Mouse (Mus musculus) forebrain, embryonic 15.5 days (tissue): Measurements from ENCODE around the gene Armc2. TPM values are rescaled to one million over a fixed set of nuclear protein-coding genes. Genes with fewer than 3 reads are reported as not detected.

Source experiments
- ATAC-seq: fragments of 200-750 bp; cut with Nextera tagmentation; replicated peaks from 2 replicates; pipeline ENCODE4 v1.8.0; 2017; ENCODE audit warnings: mild to moderate bottlenecking, moderate TSS enrichment, moderate library complexity
- H3K27ac ChIP-seq: fragments of 300-500 bp; sonication (generic); replicated peaks from 2 replicates; pipeline ENCODE4 v1.5.1; 2015; ENCODE audit warnings: mild to moderate bottlenecking, inconsistent platforms
- H3K27me3 ChIP-seq: fragments of 300-500 bp; sonication (generic); 2 replicates; pipeline ENCODE4 v1.6.1; 2015; ENCODE audit warnings: inconsistent platforms
- H3K36me3 ChIP-seq: fragments of 300-500 bp; sonication (generic); 2 replicates; pipeline ENCODE4 v1.6.1; 2015; ENCODE audit warnings: mild to moderate bottlenecking, inconsistent platforms
- H3K4me1 ChIP-seq: fragments of 300-500 bp; sonication (generic); 2 replicates; pipeline ENCODE4 v1.6.1; 2015; ENCODE audit warnings: inconsistent platforms
- H3K4me2 ChIP-seq: fragments of 300-500 bp; sonication (generic); replicated peaks from 2 replicates; pipeline ENCODE4 v1.6.1; 2015; ENCODE audit warnings: mild to moderate bottlenecking, inconsistent platforms
- H3K4me3 ChIP-seq: fragments of 300-500 bp; sonication (generic); 2 replicates; pipeline ENCODE4 v1.5.1; 2015; ENCODE audit warnings: mild to moderate bottlenecking, inconsistent platforms
- H3K9ac ChIP-seq: fragments of 300-500 bp; sonication (generic); replicated peaks from 2 replicates; pipeline ENCODE4 v1.6.1; 2015; ENCODE audit warnings: mild to moderate bottlenecking, inconsistent platforms
- H3K9me3 ChIP-seq: fragments of 300-500 bp; sonication (generic); 2 replicates; pipeline ENCODE4 v1.6.1; 2016; ENCODE audit warnings: inconsistent platforms
- WGBS: fragments of 180-500 bp; shearing (Covaris S2); methylation state at CpG from one replicate; pipeline ENCODE4 v1.1.7; 2015; ENCODE audit warnings: mixed read lengths; 5-methylcytosine and 5-hydroxymethylcytosine counted together
- polyA plus RNA-seq: library from polyadenylated mRNA; unstranded; fragments of >200 nt; fragmentation: Nextera tagmentation; extraction: Ambion mirVana; gene quantifications from 2 replicates; pipeline ENCODE4 v1.2.1, GENCODE M21; 2015

Armc2 gene
- polyA plus RNA-seq, 1 experiment from 2014 or later = 9.0 TPM

DNA sequence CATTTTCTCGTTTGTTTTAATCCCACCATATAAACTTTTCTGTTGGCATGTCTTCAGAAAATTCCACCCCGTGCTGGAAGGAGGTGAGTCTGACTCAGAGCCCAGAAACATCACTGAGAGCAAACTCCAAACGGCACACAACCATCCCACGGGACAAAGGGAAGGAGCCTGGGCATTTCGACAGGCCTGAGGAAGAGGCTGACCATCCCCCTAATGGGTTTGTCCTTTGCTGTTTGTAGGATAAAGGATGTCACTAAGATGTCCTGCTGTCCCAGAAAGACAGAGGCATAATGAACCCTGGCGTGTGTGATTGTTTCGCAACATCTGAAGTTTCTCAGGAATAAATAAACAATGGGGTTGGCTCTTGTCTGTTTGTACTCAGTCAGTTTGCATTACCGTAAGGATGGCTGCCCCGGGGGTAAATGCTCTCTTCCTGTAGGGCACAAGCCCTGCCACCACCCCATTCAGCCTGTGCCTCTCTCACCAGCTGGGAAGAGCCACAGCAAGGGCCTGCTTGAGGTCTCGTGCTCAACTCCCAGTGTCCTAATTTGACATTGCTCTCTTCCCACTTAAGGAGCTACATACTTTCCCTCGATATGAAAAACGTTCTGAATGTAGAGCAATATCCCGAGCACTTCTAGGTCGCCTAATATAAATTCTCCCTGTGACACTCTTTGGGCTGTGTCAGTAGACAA, 26.7 kb downstream of the Armc2 start:
- Histone ChIP-seq H3K36me3 (no peaks in the 10 kb centered on the region), H3K4me1 (peaks cover 7% of the 10 kb centered on the region; the same call in 1 of the 2 replicates), H3K4me2 (no peak overlapping the region), H3K9ac (no peak overlapping the region), H3K27me3 (no peaks in the 10 kb centered on the region), H3K9me3 (no peaks in the 10 kb centered on the region), H3K27ac (no peak overlapping the region), H3K4me3 (no peak overlapping the region)
- no peak for ATAC-seq
- 23% methylated on average over 14 of the region's 14 CpGs for WGBS

DNA sequence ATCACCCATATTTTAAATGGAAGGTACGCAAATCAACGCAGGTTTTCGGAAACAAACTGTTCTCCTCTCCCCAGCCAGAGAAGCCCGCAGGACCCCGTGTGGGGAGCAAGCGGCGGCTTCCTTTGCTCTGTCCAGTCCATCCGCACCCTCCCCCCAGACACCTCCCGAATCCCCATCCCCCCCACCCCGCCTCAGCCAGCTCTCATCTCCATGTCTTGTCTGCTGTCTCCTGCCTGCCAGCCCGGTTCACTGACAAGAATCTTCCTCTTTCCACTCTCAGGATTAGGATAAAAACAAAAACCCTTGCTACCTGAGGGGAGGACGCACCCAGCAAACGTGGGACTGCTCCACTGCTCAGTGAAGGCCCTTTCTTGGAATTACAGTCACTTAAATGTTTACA, 27.3 kb downstream of the Armc2 start:
- H3K27me3 ChIP-seq = no peaks in the 10 kb centered on the region
- no peak overlapping the region for H3K4me2 ChIP-seq
- 26% methylated on average over 13 of the region's 13 CpGs for WGBS
- peaks cover 7% of the 10 kb centered on the region; the same call in 1 of the 2 replicates for H3K4me1 ChIP-seq
- no peak overlapping the region for H3K9ac ChIP-seq
- ATAC-seq = no peak
- H3K27ac ChIP-seq = no peak overlapping the region
- H3K36me3 ChIP-seq = no peaks in the 10 kb centered on the region
- no peaks in the 10 kb centered on the region for H3K9me3 ChIP-seq
- H3K4me3 ChIP-seq = no peak overlapping the region

DNA sequence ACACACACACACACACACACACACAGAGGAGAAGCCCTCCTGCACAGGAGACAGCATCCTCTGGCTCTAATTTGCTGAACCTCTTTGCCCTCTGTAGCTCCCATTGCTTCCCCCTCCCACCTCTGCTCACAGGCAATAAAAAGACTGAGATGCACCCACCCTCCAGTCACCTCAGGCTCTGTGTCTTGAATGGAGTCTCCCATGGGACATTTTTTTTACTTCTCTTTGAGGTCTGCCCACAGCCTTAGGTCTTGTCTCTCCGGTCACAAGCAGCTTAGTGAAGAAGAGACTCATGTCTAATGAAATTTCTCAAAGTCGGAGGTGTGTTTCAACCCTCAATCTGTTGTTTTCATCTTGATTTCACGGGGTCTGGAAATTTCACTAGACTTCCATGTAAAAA, 29.3 kb downstream of the Armc2 start:
- 96% methylated on average over 3 of the region's 3 CpGs for WGBS
- Histone ChIP-seq H3K27me3 (no peaks in the 10 kb centered on the region), H3K27ac (no peak overlapping the region), H3K36me3 (no peaks in the 10 kb centered on the region), H3K4me3 (no peak overlapping the region), H3K4me2 (no peak overlapping the region), H3K9ac (no peak overlapping the region), H3K4me1 (0 out of 2 replicates have a peak, but pooled peaks cover 2% of the 10 kb centered on the region), H3K9me3 (no peaks in the 10 kb centered on the region)
- ATAC-seq = no peak

DNA sequence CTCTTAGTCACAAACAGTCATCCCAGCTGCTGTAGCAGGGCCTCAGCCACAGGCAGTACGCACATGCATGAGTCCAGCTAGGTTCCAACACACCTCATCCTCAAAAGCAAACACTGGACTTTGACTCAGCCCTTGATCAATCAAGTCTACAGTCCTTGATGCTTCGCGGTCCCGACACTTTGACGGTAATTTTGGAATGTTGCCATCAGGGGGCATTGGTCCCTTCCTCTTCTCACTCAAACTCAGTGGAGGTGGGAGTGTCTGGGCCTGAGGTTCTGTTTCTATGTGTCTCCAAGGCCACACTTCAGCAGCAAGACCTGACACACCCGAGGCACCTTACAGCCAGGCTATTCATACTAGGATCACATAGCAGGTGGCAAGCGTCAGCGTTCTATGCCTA, 32.1 kb downstream of the Armc2 start:
- no peak for ATAC-seq
- no peak overlapping the region for H3K4me2 ChIP-seq

DNA sequence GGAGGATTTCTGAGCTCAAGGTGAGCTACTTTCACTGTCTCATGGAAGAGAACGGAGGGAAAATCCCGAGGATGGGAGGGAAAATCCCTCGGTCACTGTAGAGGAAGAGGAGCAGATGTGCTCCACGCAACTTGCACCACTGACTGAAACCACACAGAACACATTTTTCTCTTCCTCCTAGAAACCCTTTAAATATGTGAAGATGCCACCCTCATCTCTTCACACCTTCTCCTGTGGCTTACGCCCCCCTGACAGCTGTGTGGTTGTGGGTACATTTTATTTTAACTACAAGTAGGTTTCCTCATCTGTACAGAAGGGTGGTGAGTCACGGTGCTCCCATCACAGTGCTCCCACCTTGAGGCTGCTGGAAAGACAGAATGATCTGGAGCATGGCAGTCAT, 34.0 kb downstream of the Armc2 start:
- WGBS = 95% methylated on average over 6 of the region's 6 CpGs
- H3K36me3 ChIP-seq = no peaks in the 10 kb centered on the region
- no peak for ATAC-seq
- no peak overlapping the region for H3K9ac ChIP-seq
- H3K27ac ChIP-seq = no peak overlapping the region
- H3K4me3 ChIP-seq = no peak overlapping the region
- H3K27me3 ChIP-seq = no peaks in the 10 kb centered on the region
- H3K4me1 ChIP-seq = no peaks in the 10 kb centered on the region
- no peaks in the 10 kb centered on the region for H3K9me3 ChIP-seq
- H3K4me2 ChIP-seq = no peak overlapping the region

More for the DNA sequence above, 32.1 kb downstream of the Armc2 start:
- 82% methylated on average over 8 of the region's 8 CpGs for WGBS
- Histone ChIP-seq H3K4me3 (no peak overlapping the region), H3K36me3 (no peaks in the 10 kb centered on the region), H3K27me3 (no peaks in the 10 kb centered on the region), H3K4me1 (no peaks in the 10 kb centered on the region), H3K9me3 (no peaks in the 10 kb centered on the region), H3K27ac (no peak overlapping the region), H3K9ac (no peak overlapping the region)

DNA sequence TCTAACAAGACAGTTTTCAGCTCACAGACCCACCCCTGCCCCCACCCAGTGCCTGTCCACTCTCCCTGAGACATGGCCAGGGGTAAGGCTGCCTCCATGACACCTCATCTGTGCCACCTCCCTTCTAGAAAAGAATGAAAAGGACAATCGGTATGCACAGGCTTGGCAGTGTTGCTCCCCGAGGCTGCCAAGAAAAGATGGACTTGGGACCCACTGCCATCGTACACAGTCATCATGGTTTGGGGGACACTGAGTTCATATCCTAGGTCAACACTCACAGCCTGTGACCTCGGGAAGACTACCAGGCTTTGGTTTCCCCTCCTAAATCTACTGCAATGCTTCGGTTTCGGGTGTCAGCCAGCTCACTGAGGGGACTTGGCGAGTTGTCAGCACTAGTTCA, 35.4 kb downstream of the Armc2 start:
- H3K4me2 ChIP-seq = no peak overlapping the region
- H3K9ac ChIP-seq = no peak overlapping the region
- H3K4me3 ChIP-seq = no peak overlapping the region
- H3K4me1 ChIP-seq = no peaks in the 10 kb centered on the region
- ATAC-seq = no peak
- H3K27me3 ChIP-seq = no peaks in the 10 kb centered on the region
- no peaks in the 10 kb centered on the region for H3K9me3 ChIP-seq
- 67% methylated on average over 7 of the region's 7 CpGs for WGBS
- no peak overlapping the region for H3K27ac ChIP-seq
- no peaks in the 10 kb centered on the region for H3K36me3 ChIP-seq

DNA sequence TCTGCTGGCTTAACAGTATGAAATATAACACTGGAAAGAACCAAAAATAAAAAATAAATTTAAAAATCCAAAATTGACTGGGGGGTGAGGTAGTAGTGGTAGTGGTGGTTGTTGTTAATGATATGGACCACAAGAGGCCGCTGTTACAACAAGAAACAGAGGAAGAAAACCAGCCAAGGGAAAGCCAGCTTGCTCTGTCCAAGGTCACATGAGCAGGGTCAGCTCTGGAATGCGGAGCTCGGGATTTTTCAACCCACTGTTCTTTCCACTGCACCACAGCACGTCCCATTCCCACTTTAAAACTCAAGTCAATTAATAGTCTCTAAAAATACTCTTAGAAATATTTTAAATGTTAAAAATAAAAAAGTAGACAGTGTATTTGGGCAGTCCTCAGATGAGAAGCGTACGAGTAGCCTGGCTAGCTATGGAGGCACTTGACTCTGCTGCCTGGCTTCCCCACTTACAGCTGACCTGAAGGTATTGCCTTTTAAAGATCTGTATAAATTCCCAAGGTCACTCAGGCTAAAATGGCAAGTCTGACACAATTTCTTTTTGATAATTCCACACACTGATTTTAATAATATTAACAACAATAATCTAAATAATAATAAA, 37.4 kb downstream of the Armc2 start:
- no peak overlapping the region for H3K9ac ChIP-seq
- WGBS = 28% methylated on average over 6 of the region's 6 CpGs
- H3K4me2 ChIP-seq = no peak overlapping the region
- H3K27ac ChIP-seq = no peak overlapping the region
- ATAC-seq = peak; percentile 35; the same call in 1 of the 2 replicates
- no peaks in the 10 kb centered on the region for H3K4me1 ChIP-seq
- no peaks in the 10 kb centered on the region for H3K36me3 ChIP-seq
- H3K9me3 ChIP-seq = no peaks in the 10 kb centered on the region
- no peaks in the 10 kb centered on the region for H3K27me3 ChIP-seq
- H3K4me3 ChIP-seq = no peak overlapping the region

DNA sequence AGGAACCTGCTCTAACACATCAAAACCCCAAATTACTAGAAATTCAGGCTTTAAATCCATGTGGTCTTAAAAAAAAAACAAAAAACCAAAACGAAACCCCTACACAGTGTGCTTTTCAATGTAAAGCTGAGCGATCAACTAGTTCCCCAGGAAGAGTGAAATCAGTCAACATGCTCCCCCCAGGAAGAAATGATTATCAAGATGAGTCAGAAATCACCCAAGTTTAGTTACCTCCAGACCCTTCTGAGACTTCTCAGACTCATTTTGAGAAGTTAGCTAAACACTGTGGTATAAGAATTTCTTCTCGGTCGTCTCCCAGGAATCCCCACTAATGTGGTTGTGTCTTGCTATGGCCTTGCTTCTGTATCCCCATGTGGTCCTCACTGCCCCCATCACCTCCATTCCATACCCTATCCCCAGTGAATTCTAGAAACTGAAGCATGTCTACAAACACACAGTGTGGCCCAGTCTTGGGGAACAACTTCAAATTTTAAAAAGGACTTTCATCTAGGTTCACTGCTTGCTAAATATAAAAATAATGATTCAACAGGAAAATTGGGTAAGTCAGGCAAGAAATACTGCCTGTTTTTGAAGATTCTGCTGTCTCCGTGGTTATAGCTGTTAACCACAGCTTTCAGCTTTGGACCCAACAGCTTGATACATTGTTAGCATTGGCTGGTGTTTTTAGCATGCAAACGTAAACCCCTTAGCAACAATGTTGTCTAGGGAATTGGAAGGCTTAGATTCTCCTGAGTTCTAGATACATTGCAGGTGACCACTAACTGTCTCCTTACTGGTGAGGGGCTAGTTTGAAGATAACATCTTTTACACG, 39.6 kb downstream of the Armc2 start:
- no peak for ATAC-seq
- Histone ChIP-seq H3K27ac (no peak overlapping the region), H3K9ac (no peak overlapping the region), H3K4me2 (no peak overlapping the region), H3K4me1 (no peaks in the 10 kb centered on the region), H3K9me3 (no peaks in the 10 kb centered on the region), H3K27me3 (no peaks in the 10 kb centered on the region), H3K36me3 (no peaks in the 10 kb centered on the region), H3K4me3 (no peak overlapping the region)
- 86% methylated on average over 7 of the region's 7 CpGs for WGBS

DNA sequence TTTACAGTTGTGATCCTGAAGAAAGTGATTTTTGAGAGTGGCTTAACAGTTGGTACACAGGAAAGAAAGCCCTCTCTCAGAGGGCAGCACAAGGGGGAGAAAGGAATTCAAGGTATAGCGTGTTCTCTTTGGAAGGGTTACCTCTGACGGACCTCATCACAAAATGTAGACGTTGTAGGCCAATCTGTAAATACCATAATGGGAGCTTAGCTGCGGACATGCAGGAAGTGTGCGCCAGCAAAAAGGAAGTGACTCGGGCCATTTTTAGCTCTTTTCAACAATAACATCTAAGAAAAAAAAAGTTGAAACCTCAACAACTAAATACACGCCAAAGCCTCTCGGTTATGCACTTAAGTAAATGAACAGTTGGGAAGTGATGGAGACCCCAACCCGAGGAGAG, 45.6 kb downstream of the Armc2 start:
- no peak overlapping the region for H3K27ac ChIP-seq
- ATAC-seq = no peak
- no peak overlapping the region for H3K9ac ChIP-seq
- H3K4me3 ChIP-seq = no peak overlapping the region
- H3K36me3 ChIP-seq = no peaks in the 10 kb centered on the region
- H3K4me2 ChIP-seq = no peak overlapping the region
- no peaks in the 10 kb centered on the region for H3K4me1 ChIP-seq
- WGBS = 91% methylated on average over 9 of the region's 9 CpGs
- no peaks in the 10 kb centered on the region for H3K9me3 ChIP-seq
- no peaks in the 10 kb centered on the region for H3K27me3 ChIP-seq

DNA sequence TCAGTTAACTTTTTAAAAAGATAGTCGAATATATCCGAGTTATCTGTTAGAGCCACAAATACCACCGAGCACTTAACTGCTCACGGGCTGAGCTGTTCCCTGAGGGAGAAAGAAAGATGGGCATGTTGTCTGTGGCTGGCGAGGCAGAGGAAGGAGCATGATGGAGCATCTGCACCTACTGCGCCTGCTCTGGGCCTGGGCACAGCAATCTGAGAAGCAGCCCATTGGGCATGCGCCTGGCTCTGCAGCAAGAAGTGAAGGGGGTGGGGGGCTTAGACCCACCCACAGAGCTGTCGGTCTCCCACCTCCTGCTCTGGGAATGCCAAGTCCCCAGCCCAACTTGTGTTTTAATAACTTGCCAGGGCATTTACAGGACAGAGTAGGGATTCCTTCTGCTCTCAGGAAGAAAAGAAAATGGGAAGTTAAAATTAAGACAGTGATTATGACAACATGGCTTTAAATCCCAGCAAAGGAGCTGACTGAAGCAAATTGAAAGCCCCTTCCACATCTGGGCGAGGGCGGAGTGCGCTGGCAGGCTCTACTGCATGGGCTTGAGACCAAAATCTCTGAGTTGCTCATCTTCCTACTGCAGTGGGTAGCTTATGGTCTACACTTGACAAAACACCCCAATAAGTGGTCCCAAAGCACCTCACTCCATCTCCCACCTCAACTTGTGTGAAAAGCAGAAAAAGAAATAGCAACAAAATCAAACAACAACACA, 50.2 kb downstream of the Armc2 start:
- ATAC-seq = no peak
- WGBS = 81% methylated on average over 11 of the region's 11 CpGs
- Histone ChIP-seq H3K36me3 (no peaks in the 10 kb centered on the region), H3K27ac (no peak overlapping the region), H3K4me3 (no peak overlapping the region), H3K4me1 (no peaks in the 10 kb centered on the region), H3K9ac (no peak overlapping the region), H3K27me3 (no peaks in the 10 kb centered on the region), H3K9me3 (no peaks in the 10 kb centered on the region), H3K4me2 (no peak overlapping the region)

DNA sequence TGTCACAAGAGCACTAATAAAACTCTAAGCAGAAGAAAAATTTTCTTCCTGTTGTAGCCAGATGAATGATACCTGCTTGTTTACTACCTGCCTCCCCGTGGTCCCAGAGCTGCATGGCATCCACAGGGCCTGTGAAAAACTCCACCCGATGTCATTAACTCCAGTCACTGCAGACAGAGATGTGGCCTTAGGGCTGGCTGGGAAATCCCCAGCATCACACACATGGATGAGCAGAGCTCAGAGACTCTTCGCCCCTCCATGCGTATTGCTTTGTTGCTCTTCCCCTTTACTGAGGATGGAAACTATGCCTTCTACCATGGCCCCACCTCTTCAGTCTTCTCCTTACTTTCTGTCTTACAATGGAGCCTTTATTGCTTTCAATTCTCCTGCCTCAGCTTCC, 55.5 kb downstream of the Armc2 start:
- Histone ChIP-seq H3K9ac (no peak overlapping the region), H3K27me3 (no peaks in the 10 kb centered on the region), H3K4me3 (no peak overlapping the region), H3K27ac (no peak overlapping the region), H3K4me1 (peaks cover 4% of the 10 kb centered on the region; the same call in 1 of the 2 replicates), H3K36me3 (no peaks in the 10 kb centered on the region), H3K9me3 (no peaks in the 10 kb centered on the region), H3K4me2 (no peak overlapping the region)
- 44% methylated on average over 4 of the region's 4 CpGs for WGBS
- ATAC-seq = no peak

DNA sequence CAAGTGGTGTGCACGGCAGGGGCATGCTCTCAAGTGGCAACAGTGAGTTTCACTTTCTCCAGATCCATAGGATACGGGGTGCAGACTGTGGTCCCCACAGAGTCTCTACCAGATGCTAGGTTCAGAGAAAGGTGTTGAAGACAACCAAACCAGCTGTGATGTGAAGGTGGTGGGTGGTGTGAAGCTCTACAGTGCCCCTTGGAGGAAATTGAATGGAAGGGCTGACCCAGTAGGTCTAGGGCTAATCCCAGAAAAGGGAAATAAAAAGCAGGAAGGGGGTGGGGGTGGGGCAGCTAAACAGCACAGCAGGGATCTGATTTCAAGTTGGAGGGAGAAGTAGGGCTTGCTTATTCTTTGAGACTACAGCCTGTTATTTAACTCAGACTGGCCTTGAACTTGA, 58.4 kb downstream of the Armc2 start:
- Histone ChIP-seq H3K9me3 (no peaks in the 10 kb centered on the region), H3K4me2 (no peak overlapping the region), H3K4me1 (peaks cover 5% of the 10 kb centered on the region; the same call in 1 of the 2 replicates), H3K9ac (no peak overlapping the region), H3K27me3 (no peaks in the 10 kb centered on the region), H3K27ac (no peak overlapping the region), H3K36me3 (no peaks in the 10 kb centered on the region), H3K4me3 (no peak overlapping the region)
- 76% methylated on average over 2 of the region's 2 CpGs for WGBS
- ATAC-seq = no peak
